Comparison of ENCODE assay signal across 18 mouse cellular contexts in the genomic region with DNA sequence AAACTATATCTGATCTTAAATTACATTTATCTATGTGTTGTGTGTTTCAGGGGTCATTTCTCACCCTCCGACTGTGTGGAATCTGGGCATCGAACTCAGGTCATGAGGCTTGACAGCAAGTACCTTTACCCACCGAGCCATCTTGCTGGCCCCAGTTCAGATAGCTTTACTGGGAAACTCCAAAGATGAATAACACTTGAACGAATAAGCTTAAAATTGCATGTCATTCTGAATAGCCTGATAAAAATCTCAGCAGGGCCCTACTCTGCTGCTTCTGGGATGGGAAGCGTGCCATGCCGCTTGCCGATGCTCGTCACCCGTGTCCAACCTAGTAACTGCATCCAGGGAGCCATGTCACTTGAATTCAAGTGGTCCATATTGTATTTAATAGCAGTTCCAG.
"Had no signal": no experiment of that assay in that cellular context is flagged by ENCODE, and none has a peak within 500 bp of the region (broad histone marks: within the 10 kb centered on the region; RNA-seq: fewer than 3 reads in every experiment).

No protein-coding gene starts in this region.

- H3K4me1 ChIP-seq: neural tube, embryonic 13.5 days; neural tube, embryonic 15.5 days had no signal

- H3K27ac ChIP-seq: liver, embryonic 15.5 days; lung, embryonic 15.5 days; midbrain, embryonic 10.5 days; midbrain, embryonic 12.5 days; neural tube, embryonic 13.5 days; neural tube, embryonic 15.5 days; stomach, embryonic 15.5 days; stomach, postnatal 0 days had no signal

- H3K36me3 ChIP-seq: liver, embryonic 15.5 days; lung, embryonic 15.5 days; midbrain, embryonic 10.5 days; midbrain, embryonic 12.5 days; neural tube, embryonic 13.5 days; neural tube, embryonic 15.5 days; stomach, embryonic 15.5 days had no signal

- H3K4me3 ChIP-seq: liver, embryonic 15.5 days; lung, embryonic 15.5 days; midbrain, embryonic 10.5 days; midbrain, embryonic 12.5 days; myocyte; neural tube, embryonic 13.5 days; neural tube, embryonic 15.5 days; stomach, embryonic 15.5 days had no signal

- DNase-seq: liver, postnatal 0 days; lung, adult 2 months; lung, postnatal 14 days; lung, postnatal 36 days; midbrain, embryonic 14.5 days; right cerebral cortex, postnatal 14 days; thymus, adult 2 months; thymus, postnatal 25 days; thymus, postnatal 4 days had no signal
